Mouse (Mus musculus) intestine, embryonic 14.5 days (tissue): ENCODE data around the gene Teddm1b. TPM values are rescaled to one million over a fixed set of nuclear protein-coding genes. Genes with fewer than 3 reads are reported as not detected.
"Not testable (repeated sequence)": the region's sequence is repeated elsewhere in the genome, so short reads cannot be mapped to it uniquely, and the experiment has no call there.

Experiments
- ATAC-seq: fragments of 200-750 bp; cut with Nextera tagmentation; replicated peaks from 2 replicates; pipeline ENCODE4 v1.8.0; 2017; ENCODE audit warnings: low read depth, moderate number of reproducible peaks, moderate TSS enrichment, moderate library complexity; ENCODE audit not compliant: low FRiP score, low TSS enrichment
- DNase-seq: peaks from one replicate; pipeline ENCODE4 v3.0.0-alpha.2; 2018; ENCODE audit warnings: low spot score
- H3K27ac ChIP-seq: fragments of 300-500 bp; sonication (generic); 2 replicates; pipeline ENCODE4 v1.5.1; 2014; ENCODE audit warnings: low read depth, mild to moderate bottlenecking, control low read depth
- H3K27me3 ChIP-seq: fragments of 300-500 bp; sonication (generic); replicated peaks from 2 replicates; pipeline ENCODE4 v1.6.1; 2014; ENCODE audit warnings: low read length, control low read depth; ENCODE audit not compliant: control insufficient read depth, insufficient read depth
- H3K36me3 ChIP-seq: fragments of 300-500 bp; sonication (generic); 2 replicates; pipeline ENCODE4 v1.6.1; 2014; ENCODE audit warnings: low read length, control low read depth; ENCODE audit not compliant: control insufficient read depth, insufficient read depth
- H3K4me1 ChIP-seq: fragments of 300-500 bp; sonication (generic); replicated peaks from 2 replicates; pipeline ENCODE4 v1.6.1; 2014; ENCODE audit warnings: low read length, control low read depth, mixed read lengths; ENCODE audit not compliant: control insufficient read depth, insufficient read depth
- H3K4me2 ChIP-seq: fragments of 300-500 bp; sonication (generic); 2 replicates; pipeline ENCODE4 v1.6.1; 2014; ENCODE audit warnings: low read length
- H3K4me3 ChIP-seq: fragments of 300-500 bp; sonication (generic); 2 replicates; pipeline ENCODE4 v1.5.1; 2014; ENCODE audit warnings: low read depth, low read length, control low read depth, mixed read lengths
- H3K9ac ChIP-seq: fragments of 300-500 bp; sonication (generic); 2 replicates; pipeline ENCODE4 v1.6.1; 2014; ENCODE audit warnings: mild to moderate bottlenecking, low read length
- H3K9me3 ChIP-seq: fragments of 300-500 bp; sonication (generic); 2 replicates; pipeline ENCODE4 v1.6.1; 2016; ENCODE audit warnings: low read length, control low read depth; ENCODE audit not compliant: control insufficient read depth
- WGBS: fragments of 180-500 bp; shearing (Covaris S2); extraction: QIAGEN DNeasy Blood & Tissue Kit; methylation state at CpG from one replicate; pipeline ENCODE4 v1.1.7; 2014; 5-methylcytosine and 5-hydroxymethylcytosine counted together
- polyA plus RNA-seq: library from polyadenylated mRNA; unstranded; fragments of >200 nt; fragmentation: Nextera tagmentation; extraction: Ambion mirVana; gene quantifications from 2 replicates; pipeline ENCODE4 v1.2.1, GENCODE M21; 2014

Teddm1b gene
- 0.14 and 0.28 TPM in 2 replicates for polyA plus RNA-seq

DNA sequence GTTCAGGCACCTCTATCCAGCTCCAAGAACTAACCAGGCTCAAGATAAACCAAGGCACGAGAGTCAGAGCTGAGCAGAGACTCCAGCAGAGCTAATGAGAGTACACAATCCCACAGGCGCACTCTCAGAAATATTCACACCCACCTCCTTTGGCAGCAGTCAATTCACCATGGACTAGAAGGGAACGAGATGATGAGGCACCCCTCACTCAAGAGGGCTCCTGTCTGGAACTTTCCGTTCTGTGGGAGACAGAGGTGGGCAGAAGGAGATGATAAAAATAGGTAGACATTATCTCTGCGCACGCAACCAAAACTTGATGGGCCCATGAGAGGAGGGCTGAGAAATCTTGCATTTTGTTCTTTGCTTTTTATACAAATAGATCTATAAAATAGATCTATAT lies at the start of gene Teddm1b:
Teddm1b (plus strand) TSS at position 301 of the 400 bp plus-strand sequence.
- Histone ChIP-seq H3K27ac (no peak within 1 kb of the TSS), H3K4me1 (no peaks in the 10 kb centered on the region), H3K4me2 (no peak within 1 kb of the TSS), H3K4me3 (no peak within 1 kb of the TSS), H3K36me3 (no peaks in the 10 kb centered on the region), H3K27me3 (no peaks in the 10 kb centered on the region), H3K9me3 (no peaks in the 10 kb centered on the region), H3K9ac (no peak within 1 kb of the TSS)
- ATAC-seq: no peak
- WGBS: 80% methylated on average over 6 of the region's 6 CpGs
- DNase-seq: no peak

DNA sequence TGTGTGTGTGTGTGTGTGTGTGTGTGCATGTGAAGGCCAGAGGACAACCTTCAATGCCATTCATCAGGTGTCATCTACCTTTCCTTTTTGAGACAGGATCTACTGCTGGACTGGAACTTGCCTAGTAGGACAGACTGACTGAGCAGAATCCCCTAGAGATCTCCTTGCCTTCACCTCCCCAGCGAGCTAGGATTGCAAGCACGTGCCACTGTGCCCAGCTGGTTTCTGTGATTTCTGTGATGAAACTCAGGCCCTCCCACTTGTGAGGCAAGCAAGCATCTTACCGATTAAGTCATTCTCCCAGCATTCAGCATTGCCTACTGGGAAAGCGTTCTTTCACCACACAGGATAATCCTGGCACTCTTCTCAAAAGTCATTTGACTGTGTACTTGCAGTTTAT lies 43.4 kb upstream of the Teddm1b start:
- no peaks in the 10 kb centered on the region for H3K9me3 ChIP-seq
- H3K4me1 ChIP-seq: no peaks in the 10 kb centered on the region
- H3K4me2 ChIP-seq: no peak overlapping the region
- no peaks in the 10 kb centered on the region for H3K36me3 ChIP-seq
- WGBS: 79% methylated on average over 4 of the region's 4 CpGs
- H3K4me3 ChIP-seq: no peak overlapping the region
- ATAC-seq: no peak
- DNase-seq: no peak
- no peak overlapping the region for H3K27ac ChIP-seq
- no peaks in the 10 kb centered on the region for H3K27me3 ChIP-seq
- no peak overlapping the region for H3K9ac ChIP-seq

DNA sequence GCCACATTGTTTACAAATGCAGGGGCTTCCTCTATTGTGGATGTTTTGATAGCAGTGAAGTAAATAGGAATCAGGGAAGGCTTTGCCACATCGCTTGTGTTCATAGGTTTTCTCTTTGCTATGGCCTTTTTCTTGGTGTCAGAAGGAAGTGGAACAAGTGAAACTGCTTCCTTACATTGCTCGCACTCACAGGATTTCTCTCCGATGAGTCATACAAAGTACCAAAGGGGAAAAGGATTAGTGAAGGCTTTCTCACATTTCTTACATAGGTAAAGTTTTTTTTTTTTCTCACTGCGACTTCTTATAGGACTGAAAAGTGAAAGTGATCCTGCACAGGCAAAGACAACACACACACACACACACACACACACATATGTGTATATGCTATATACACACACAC lies 38.1 kb upstream of the Teddm1b start:
- Histone ChIP-seq H3K9ac (no peak overlapping the region), H3K36me3 (no peaks in the 10 kb centered on the region), H3K4me2 (no peak overlapping the region), H3K27me3 (no peaks in the 10 kb centered on the region), H3K27ac (no peak overlapping the region), H3K4me1 (no peaks in the 10 kb centered on the region), H3K4me3 (no peak overlapping the region), H3K9me3 (no peaks in the 10 kb centered on the region)
- DNase-seq (no peak), ATAC-seq (no peak)
- 63% methylated on average over 4 of the region's 4 CpGs for WGBS

GRCm38 (mm10) chr1:153842121-153842740 lies 31.9 kb upstream of the Teddm1b start:
- H3K27me3 ChIP-seq: no peaks in the 10 kb centered on the region
- no peaks in the 10 kb centered on the region for H3K36me3 ChIP-seq
- DNase-seq (no peak), ATAC-seq (no peak)
- no peak overlapping the region for H3K4me3 ChIP-seq
- WGBS: 88% methylated on average over 11 of the region's 11 CpGs
- H3K9ac ChIP-seq: no peak overlapping the region
- no peaks in the 10 kb centered on the region for H3K9me3 ChIP-seq
- no peak overlapping the region for H3K4me2 ChIP-seq
- no peak overlapping the region for H3K27ac ChIP-seq
- H3K4me1 ChIP-seq: no peaks in the 10 kb centered on the region

- Histone ChIP-seq H3K9me3 (no peaks in the 10 kb centered on the region), H3K4me2 (no peak within 1 kb of the TSS), H3K9ac (no peak within 1 kb of the TSS), H3K4me3 (no peak within 1 kb of the TSS), H3K36me3 (no peaks in the 10 kb centered on the region), H3K27me3 (no peaks in the 10 kb centered on the region), H3K4me1 (no peaks in the 10 kb centered on the region), H3K27ac (no peak within 1 kb of the TSS)
- DNase-seq (no peak), ATAC-seq (no peak)
- 96% methylated on average over 8 of the region's 8 CpGs for WGBS
These were observed 30.1 kb upstream of the Teddm1b start, which contains the start of gene Rgsl1 for GRCm38 (mm10) chr1:153844042-153844441. TSS of gene Rgsl1 (minus strand) at chr1:153844142.

GRCm38 (mm10) chr1:153846420-153846819 lies 27.7 kb upstream of the Teddm1b start:
- Histone ChIP-seq H3K4me3 (no peak overlapping the region), H3K9me3 (no peaks in the 10 kb centered on the region), H3K27ac (no peak overlapping the region), H3K27me3 (no peaks in the 10 kb centered on the region), H3K4me1 (no peaks in the 10 kb centered on the region), H3K9ac (no peak overlapping the region), H3K36me3 (no peaks in the 10 kb centered on the region), H3K4me2 (no peak overlapping the region)
- 86% methylated on average over 7 of the region's 7 CpGs for WGBS
- DNase-seq: no peak
- ATAC-seq: no peak

DNA sequence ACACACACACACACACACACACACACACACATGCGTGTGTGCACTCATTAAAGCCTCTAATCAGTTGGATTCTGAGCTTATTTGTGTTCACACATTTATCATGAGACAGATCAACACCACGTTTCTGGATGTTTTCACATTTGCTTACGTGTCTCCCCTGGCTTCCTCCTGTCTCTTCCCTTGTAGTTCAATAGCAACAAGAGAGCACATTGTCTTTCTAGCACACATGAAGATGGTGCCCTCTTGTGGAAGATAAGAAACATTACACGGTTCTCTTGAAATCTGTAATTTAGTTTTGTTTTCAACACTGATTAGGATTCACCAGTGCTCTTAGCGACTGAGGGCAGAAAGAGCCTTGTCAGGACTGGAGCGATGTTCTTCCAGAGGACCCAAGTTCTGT lies 27.3 kb upstream of the Teddm1b start:
- no peak overlapping the region for H3K4me2 ChIP-seq
- no peaks in the 10 kb centered on the region for H3K27me3 ChIP-seq
- 30% methylated on average over 6 of the region's 6 CpGs for WGBS
- DNase-seq: peak; percentile 54
- no peak overlapping the region for H3K27ac ChIP-seq
- no peaks in the 10 kb centered on the region for H3K9me3 ChIP-seq
- H3K9ac ChIP-seq: no peak overlapping the region
- H3K4me3 ChIP-seq: no peak overlapping the region
- no peaks in the 10 kb centered on the region for H3K4me1 ChIP-seq
- no peaks in the 10 kb centered on the region for H3K36me3 ChIP-seq
- no peak for ATAC-seq

GRCm38 (mm10) chr1:153852696-153853095 lies 21.4 kb upstream of the Teddm1b start:
- not testable (repeated sequence) for H3K27ac ChIP-seq, H3K9ac ChIP-seq, DNase-seq, H3K9me3 ChIP-seq, ATAC-seq, H3K36me3 ChIP-seq, H3K4me2 ChIP-seq, H3K27me3 ChIP-seq, H3K4me1 ChIP-seq, H3K4me3 ChIP-seq
- whole genome bisulfite sequencing: 67% methylated on average over 7 of the region's 7 CpGs

DNA sequence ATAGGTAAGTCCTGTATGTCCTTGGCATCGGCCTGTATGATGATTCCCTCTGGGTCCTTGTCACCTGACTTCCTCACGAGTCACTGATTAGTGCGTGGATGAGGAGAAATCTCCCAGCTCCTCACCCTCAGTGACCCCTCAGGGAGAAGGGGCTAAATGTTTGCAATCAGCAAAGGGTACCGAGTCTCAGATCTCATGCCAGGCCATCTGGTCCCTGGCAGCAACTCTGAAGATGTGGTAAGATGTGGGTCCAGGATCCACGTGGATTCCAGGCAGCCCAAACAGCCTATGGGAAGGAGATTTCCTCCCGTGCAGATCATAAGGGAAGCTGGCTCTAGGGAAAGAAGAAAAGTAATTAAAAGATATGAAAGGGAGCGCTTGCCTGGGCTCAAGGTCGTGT lies 18.2 kb upstream of the Teddm1b start:
- no peaks in the 10 kb centered on the region for H3K27me3 ChIP-seq
- no peaks in the 10 kb centered on the region for H3K4me1 ChIP-seq
- no peak overlapping the region for H3K27ac ChIP-seq
- no peak overlapping the region for H3K4me2 ChIP-seq
- H3K36me3 ChIP-seq: no peaks in the 10 kb centered on the region
- no peaks in the 10 kb centered on the region for H3K9me3 ChIP-seq
- 75% methylated on average over 8 of the region's 8 CpGs for WGBS
- H3K9ac ChIP-seq: no peak overlapping the region
- ATAC-seq (no peak), DNase-seq (no peak)
- no peak overlapping the region for H3K4me3 ChIP-seq
